Mouse (Mus musculus) liver, adult 2 months (tissue): ENCODE data around the gene Fam186a. TPM values are rescaled to one million over a fixed set of nuclear protein-coding genes. Genes with fewer than 3 reads are reported as not detected.
A peak's percentile ranks its signal among the peaks of the same experiment; 100 is the strongest.

Experiments used
- DNase-seq: peaks from one replicate; pipeline ENCODE4 v3.0.0-alpha.2; 2011; ENCODE audit warnings: low read depth, low spot score; ENCODE audit errors: extremely low read depth
- H3K27ac ChIP-seq: fragments of 200-500 bp; replicated peaks from 2 replicates; pipeline ENCODE4 v1.5.1; 2012; ENCODE audit warnings: low read depth, mild to moderate bottlenecking, control low read depth, inconsistent platforms, low read length; ENCODE audit not compliant: insufficient read depth
- H3K27me3 ChIP-seq: fragments of 200-500 bp; 2 replicates; pipeline ENCODE4 v1.6.1; 2012; ENCODE audit warnings: mild to moderate bottlenecking, moderate library complexity, low read length, inconsistent platforms; ENCODE audit not compliant: control insufficient read depth, insufficient read depth
- H3K36me3 ChIP-seq: fragments of 200-500 bp; 2 replicates; pipeline ENCODE4 v1.6.1; 2012; ENCODE audit warnings: low read length, inconsistent platforms; ENCODE audit not compliant: control insufficient read depth, insufficient read depth
- H3K4me1 ChIP-seq: fragments of 200-500 bp; 2 replicates; pipeline ENCODE4 v1.6.1; 2011; ENCODE audit warnings: low read length; ENCODE audit not compliant: control insufficient read depth, insufficient read depth
- H3K4me3 ChIP-seq: fragments of 200-500 bp; 2 replicates; pipeline ENCODE4 v1.5.1; 2011; ENCODE audit warnings: low read depth, mild to moderate bottlenecking, control low read depth, low read length, moderate library complexity; ENCODE audit not compliant: insufficient read depth
- H3K79me2 ChIP-seq: fragments of 200-500 bp; 2 replicates; pipeline ENCODE4 v1.6.1; 2012; ENCODE audit warnings: inconsistent platforms, mild to moderate bottlenecking, low read length, moderate library complexity; ENCODE audit not compliant: control insufficient read depth, insufficient read depth
- H3K9ac ChIP-seq: fragments of 200-500 bp; 2 replicates; pipeline ENCODE4 v1.6.1; 2012; ENCODE audit warnings: low read depth, mild to moderate bottlenecking, control low read depth, inconsistent platforms, low read length
- CTCF ChIP-seq: fragments of 200-500 bp; IDR thresholded peaks from 2 replicates; pipeline ENCODE4 v1.5.1; 2011; ENCODE audit warnings: low read depth, low read length, control low read depth
- POLR2A ChIP-seq: fragments of 200-500 bp; IDR thresholded peaks from 2 replicates; pipeline ENCODE4 v1.6.1; 2011; ENCODE audit warnings: low read length, control low read depth; ENCODE audit not compliant: insufficient read depth; ENCODE audit errors: extremely low read depth
- WGBS: fragments of 180-500 bp; shearing (Covaris S2); methylation state at CpG from one replicate; pipeline ENCODE4 v1.1.7; 2018; 5-methylcytosine and 5-hydroxymethylcytosine counted together
- polyA plus RNA-seq: library from polyadenylated mRNA; depleted of rRNA; stranded (reverse); fragments of >200 nt; gene quantifications from 2 replicates; pipeline ENCODE4 v1.2.3, GENCODE M21; 2012
- total RNA-seq: library from RNA; depleted of rRNA; stranded (reverse); fragments of >200 nt; gene quantifications from 2 replicates; pipeline ENCODE4 v1.2.3, GENCODE M21; 2014

The Fam186a gene
- total and polyA plus RNA-seq, 2 experiments: not detected

- no peak for DNase-seq
- Histone ChIP-seq H3K4me1 (peaks cover 2% of the 10 kb centered on the region), H3K79me2 (no peaks in the 10 kb centered on the region; the same call in 1 of the 2 replicates), H3K4me3 (no peak overlapping the region), H3K27me3 (no peaks in the 10 kb centered on the region), H3K9ac (no peak overlapping the region), H3K27ac (no peak overlapping the region), H3K36me3 (no peaks in the 10 kb centered on the region)
- TF ChIP-seq CTCF (no peak), POLR2A (no peak)
- WGBS: 92% methylated on average over 4 of the region's 4 CpGs
These were observed 25.8 kb downstream of the Fam186a start for GRCm38 (mm10) chr15:99940970-99941630.

GRCm38 (mm10) chr15:99940426-99940825, 26.4 kb downstream of the Fam186a start:
- no peak for DNase-seq
- Histone ChIP-seq H3K27ac (no peak overlapping the region), H3K4me1 (peaks cover 2% of the 10 kb centered on the region), H3K27me3 (no peaks in the 10 kb centered on the region), H3K36me3 (no peaks in the 10 kb centered on the region), H3K79me2 (no peaks in the 10 kb centered on the region; the same call in 1 of the 2 replicates), H3K4me3 (no peak overlapping the region), H3K9ac (no peak overlapping the region)
- 92% methylated on average over 2 of the region's 2 CpGs for WGBS
- TF ChIP-seq POLR2A: no peak
- TF ChIP-seq CTCF: no peak

DNA sequence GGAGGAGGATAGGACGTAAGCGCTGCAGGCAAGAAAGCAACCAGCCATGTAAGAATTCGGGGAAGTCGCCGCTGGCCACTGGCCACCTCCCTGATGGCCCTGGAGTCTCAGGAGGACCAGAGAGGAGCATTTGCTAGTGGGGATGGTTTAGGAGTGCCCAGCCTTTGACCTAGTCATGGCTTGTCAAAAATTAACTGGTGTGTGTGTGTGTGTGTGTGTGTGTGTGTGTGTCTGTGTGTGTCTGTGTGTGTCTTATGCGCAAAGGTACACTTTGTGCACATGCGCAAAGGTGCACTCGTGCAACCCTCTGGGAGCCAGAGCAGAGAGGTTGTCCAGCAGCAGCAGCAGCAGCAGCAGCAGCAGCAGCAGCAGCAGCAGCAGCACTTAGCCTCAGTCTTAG, 29.0 kb downstream of the Fam186a start:
- DNase-seq: peak; percentile 83
- no peaks in the 10 kb centered on the region for H3K36me3 ChIP-seq
- H3K27me3 ChIP-seq: no peaks in the 10 kb centered on the region
- peak overlapping the region; percentile 81 for H3K27ac ChIP-seq
- H3K4me3 ChIP-seq: peak overlapping the region; percentile 47; the same call in 1 of the 2 replicates
- H3K79me2 ChIP-seq: no peaks in the 10 kb centered on the region; the same call in 1 of the 2 replicates
- no peak overlapping the region for H3K9ac ChIP-seq
- 38% methylated on average over 8 of the region's 8 CpGs for WGBS
- no peak for TF ChIP-seq CTCF
- no peak for TF ChIP-seq POLR2A
- H3K4me1 ChIP-seq: peaks cover 2% of the 10 kb centered on the region

GRCm38 (mm10) chr15:99936659-99937058, 30.2 kb downstream of the Fam186a start:
- Histone ChIP-seq H3K36me3 (no peaks in the 10 kb centered on the region), H3K4me1 (peaks cover 2% of the 10 kb centered on the region), H3K4me3 (no peak overlapping the region), H3K79me2 (no peaks in the 10 kb centered on the region; the same call in 1 of the 2 replicates), H3K27ac (no peak overlapping the region), H3K27me3 (no peaks in the 10 kb centered on the region), H3K9ac (no peak overlapping the region)
- no peak for DNase-seq
- WGBS: 94% methylated on average over 3 of the region's 3 CpGs
- TF ChIP-seq POLR2A (no peak), CTCF (no peak)

GRCm38 (mm10) chr15:99934501-99934900, 32.4 kb downstream of the Fam186a start:
- 72% methylated on average over 1 of the region's 1 CpGs for WGBS
- no peaks in the 10 kb centered on the region for H3K36me3 ChIP-seq
- no peak overlapping the region for H3K9ac ChIP-seq
- H3K4me3 ChIP-seq: no peak overlapping the region
- no peaks in the 10 kb centered on the region for H3K27me3 ChIP-seq
- H3K4me1 ChIP-seq: peaks cover 2% of the 10 kb centered on the region
- TF ChIP-seq CTCF (no peak), POLR2A (no peak)
- no peak for DNase-seq
- no peaks in the 10 kb centered on the region for H3K79me2 ChIP-seq
- H3K27ac ChIP-seq: no peak overlapping the region

- H3K4me3 ChIP-seq: no peak overlapping the region
- H3K27ac ChIP-seq: no peak overlapping the region
- no peaks in the 10 kb centered on the region for H3K36me3 ChIP-seq
- H3K79me2 ChIP-seq: no peaks in the 10 kb centered on the region
- TF ChIP-seq CTCF (no peak), POLR2A (no peak)
- WGBS: 84% methylated on average over 8 of the region's 8 CpGs
- DNase-seq: no peak
- H3K27me3 ChIP-seq: no peaks in the 10 kb centered on the region
- H3K9ac ChIP-seq: no peak overlapping the region
- no peaks in the 10 kb centered on the region for H3K4me1 ChIP-seq
These were observed 35.6 kb downstream of the Fam186a start for GRCm38 (mm10) chr15:99931231-99931630.
